Mouse (Mus musculus) thymus, postnatal 10 days (tissue): ENCODE measurements around the gene Ntm.

Source experiments
- DNase-seq, 2 experiments: peaks; one replicate each; pipeline ENCODE4 v3.0.0; 2021; ENCODE audit warnings: low spot score in 2 of 2

The Ntm gene

GRCm38 (mm10) chr9:29660059-29660613 lies 302.8 kb downstream of the Ntm start:
- DNase-seq: no peak

GRCm38 (mm10) chr9:29657761-29658465 lies 305.0 kb downstream of the Ntm start:
- no peak for DNase-seq

GRCm38 (mm10) chr9:29654885-29655284 lies 308.1 kb downstream of the Ntm start:
- peak in 1 of 2 experiments; percentile 9 for DNase-seq

DNA sequence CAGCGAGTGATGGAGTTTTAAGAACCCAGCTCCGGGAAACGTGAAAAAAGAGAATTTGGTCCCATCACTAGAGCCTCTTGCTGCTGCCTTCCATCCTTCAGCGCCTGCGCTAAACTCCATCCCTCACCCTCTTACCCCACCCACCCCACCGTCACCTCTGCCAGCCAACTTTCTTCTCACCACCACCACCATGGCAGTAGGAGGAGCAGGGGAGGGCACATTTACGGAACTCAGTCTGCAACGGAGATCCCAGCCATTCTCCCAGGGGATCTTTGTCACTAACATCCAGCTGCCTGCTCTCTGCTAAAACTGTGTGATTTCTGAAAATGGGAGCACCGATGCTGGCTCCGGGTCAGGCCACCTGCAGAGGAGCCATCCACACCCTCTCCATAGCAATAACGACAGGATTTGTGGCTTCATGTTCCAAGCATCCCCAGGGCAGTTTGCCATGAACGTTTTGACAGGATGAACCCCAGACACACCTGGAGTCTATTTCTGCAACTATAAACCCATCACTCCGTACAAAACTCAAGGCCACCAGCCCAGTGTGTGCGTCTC lies 309.2 kb downstream of the Ntm start:
- no peak for DNase-seq

GRCm38 (mm10) chr9:29652854-29653253 lies 310.1 kb downstream of the Ntm start:
- no peak for DNase-seq

GRCm38 (mm10) chr9:29651856-29652255 lies 311.1 kb downstream of the Ntm start:
- DNase-seq: no peak

- DNase-seq: no peak
Observed at GRCm38 (mm10) chr9:29651226-29651625, 311.7 kb downstream of the Ntm start.

GRCm38 (mm10) chr9:29650679-29651078 lies 312.3 kb downstream of the Ntm start:
- peak in 1 of 2 experiments; percentile 23 for DNase-seq

DNA sequence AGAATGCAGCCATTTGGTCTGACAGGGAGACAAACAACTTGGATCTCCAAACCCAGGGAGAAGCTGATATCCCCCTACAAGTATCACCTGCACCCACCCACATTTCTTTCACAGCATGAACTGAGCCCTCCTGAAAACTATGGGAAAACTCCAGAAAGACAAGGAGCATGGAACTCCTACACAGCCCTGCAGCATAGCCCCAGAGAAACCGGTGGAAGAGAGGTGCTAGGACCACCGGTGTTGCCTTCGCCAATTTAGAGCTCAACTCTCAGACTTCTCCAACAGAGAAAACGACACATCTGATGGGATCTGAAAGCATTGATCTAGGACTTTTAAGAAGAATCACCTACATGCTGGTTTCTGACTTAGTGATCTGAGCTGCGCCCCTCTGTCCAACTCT lies 312.7 kb downstream of the Ntm start:
- DNase-seq: no peak

GRCm38 (mm10) chr9:29648256-29648655 lies 314.7 kb downstream of the Ntm start:
- no peak for DNase-seq

- no peak for DNase-seq
Observed at GRCm38 (mm10) chr9:29647764-29648163, 315.2 kb downstream of the Ntm start.

DNA sequence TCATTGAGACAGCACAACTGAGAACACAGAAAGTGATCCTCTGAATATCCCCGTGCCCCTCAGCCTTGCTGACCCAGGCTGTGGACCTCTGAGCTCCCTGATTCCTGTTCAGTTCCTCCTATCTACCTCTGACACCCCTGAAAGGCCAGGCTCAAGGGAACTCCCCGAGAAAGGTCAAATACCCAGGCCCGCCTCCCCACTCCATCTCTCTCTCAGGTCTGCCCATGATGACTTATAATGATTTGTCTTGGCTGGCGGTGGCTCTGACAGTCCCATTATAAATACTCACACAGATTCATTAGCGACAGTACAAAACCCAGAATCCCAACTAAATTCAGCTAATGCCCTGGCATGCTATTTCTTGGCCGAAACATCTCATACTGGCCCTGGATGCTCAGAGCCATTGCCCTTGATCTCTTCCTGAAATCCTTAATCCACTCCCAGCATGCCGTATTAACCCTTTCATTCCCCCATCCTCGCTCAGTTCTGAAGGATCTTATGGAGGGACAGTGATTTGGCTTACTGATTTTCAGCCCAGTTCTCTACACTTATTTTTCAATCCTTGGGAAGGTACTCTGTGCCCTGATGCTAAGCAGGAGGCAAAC lies 317.0 kb downstream of the Ntm start:
- no peak for DNase-seq

DNA sequence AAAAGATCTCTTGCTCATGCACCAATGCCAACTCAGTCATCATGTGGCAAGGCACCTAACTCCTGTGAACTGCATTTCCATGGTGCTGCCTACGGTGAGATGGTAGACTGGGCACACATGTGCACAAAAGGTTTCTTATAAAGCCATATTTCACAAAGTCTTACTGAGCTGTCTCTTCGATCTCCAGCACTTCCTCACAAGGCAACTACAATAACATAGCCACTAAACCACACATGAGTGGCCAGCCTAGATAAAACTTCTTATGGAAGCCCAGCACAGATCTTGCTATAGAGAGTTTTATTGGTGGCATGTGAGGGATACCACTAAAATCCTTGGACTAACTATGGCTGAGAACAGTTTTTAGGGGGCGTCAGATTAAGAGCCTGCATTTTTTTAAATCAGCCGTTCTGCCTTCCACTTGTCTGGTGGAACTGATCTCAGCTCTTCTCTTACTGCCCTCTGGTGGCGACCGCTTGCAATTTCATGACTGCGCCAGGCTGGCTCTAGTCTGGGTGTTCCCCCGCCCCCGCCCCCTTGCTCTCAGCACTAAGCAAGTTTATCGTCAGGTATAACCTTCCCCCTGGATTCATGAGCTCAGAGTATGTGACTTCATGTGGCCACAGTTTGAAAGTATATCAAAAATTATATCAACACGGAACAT lies 319.8 kb downstream of the Ntm start:
- peak in 1 of 2 experiments; percentile 38 for DNase-seq

GRCm38 (mm10) chr9:29637335-29637734 lies 325.6 kb downstream of the Ntm start:
- DNase-seq: no peak

GRCm38 (mm10) chr9:29617181-29617580 lies 345.8 kb downstream of the Ntm start:
- DNase-seq: no peak

DNA sequence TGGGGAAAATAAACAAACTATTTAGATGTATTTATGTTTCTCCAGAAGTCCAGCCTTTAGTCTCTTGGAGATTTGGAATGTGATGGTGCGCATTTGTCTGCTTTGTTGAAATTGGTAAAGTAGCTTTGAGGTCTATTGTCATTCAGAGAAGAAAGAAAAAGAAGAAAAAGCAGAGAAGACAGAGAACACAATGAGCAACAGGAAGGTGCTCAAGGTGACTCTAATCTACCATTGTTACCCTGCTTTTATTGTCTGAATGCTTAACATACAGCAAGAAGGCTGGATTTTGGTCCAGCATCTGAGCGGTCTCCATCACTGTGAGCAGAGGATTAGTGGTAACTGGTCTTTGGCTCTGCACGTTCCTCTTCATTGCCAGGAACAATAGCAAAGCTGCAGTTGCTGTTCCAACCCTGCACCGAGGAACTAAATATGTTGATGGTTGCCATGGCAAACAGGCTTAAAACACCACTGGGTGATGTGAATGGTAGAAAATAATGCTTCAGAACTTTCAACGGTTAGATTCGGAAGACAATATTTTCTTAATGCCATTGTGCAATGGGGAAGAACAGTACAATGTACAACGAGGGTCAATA lies 350.8 kb downstream of the Ntm start:
- no peak for DNase-seq

GRCm38 (mm10) chr9:29610867-29611266 lies 352.1 kb downstream of the Ntm start:
- no peak for DNase-seq

- DNase-seq: no peak
Observed at GRCm38 (mm10) chr9:29597665-29598064, 365.3 kb downstream of the Ntm start.

GRCm38 (mm10) chr9:29595321-29595720 lies 367.6 kb downstream of the Ntm start:
- DNase-seq: no peak

GRCm38 (mm10) chr9:29594537-29595294 lies 368.2 kb downstream of the Ntm start:
- DNase-seq: no peak

GRCm38 (mm10) chr9:29587376-29587775 lies 375.6 kb downstream of the Ntm start:
- no peak for DNase-seq
